Mouse (Mus musculus) common myeloid progenitor, adult 5-6 weeks (primary cell): ENCODE data around the gene Rap1gap2. TPM values are rescaled to one million over a fixed set of nuclear protein-coding genes. Genes with fewer than 3 reads are reported as not detected.
A peak's percentile ranks its signal among the peaks of the same experiment; 100 is the strongest.

Experiments used
- ATAC-seq: replicated peaks from 2 replicates; pipeline ENCODE4 v1.8.0; 2016; ENCODE audit warnings: low read depth, mild to moderate bottlenecking, moderate TSS enrichment, inconsistent platforms; ENCODE audit not compliant: poor library complexity, severe bottlenecking
- total RNA-seq: library from RNA; stranded (forward); fragments of 200-1000, 187-1606 nt; gene quantifications from 2 replicates; pipeline ENCODE4 v1.2.3, GENCODE M21; 2017

Rap1gap2 gene
- total RNA-seq, 1 experiment from 2014 or later = 2.0 TPM

DNA sequence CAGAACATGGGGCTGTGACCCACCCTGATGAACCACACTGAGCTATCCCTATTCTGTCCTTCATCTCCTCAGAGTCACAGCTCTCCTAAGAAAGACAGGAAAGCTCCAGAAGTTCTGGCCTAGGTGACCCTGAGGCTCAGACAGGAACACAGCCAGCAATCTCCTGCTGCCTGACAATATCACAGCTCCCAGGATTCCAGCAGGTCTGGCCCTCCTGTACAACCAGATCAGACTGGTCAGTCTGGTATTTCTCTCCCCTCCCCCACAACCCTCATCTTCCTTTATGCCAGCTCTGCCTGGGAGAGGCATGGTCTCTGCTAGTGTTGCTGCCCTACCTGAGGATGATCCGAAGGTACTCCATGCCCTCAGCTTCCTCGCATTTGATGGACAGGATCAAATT, 175.3 kb downstream of the Rap1gap2 start:
- ATAC-seq = no peak

DNA sequence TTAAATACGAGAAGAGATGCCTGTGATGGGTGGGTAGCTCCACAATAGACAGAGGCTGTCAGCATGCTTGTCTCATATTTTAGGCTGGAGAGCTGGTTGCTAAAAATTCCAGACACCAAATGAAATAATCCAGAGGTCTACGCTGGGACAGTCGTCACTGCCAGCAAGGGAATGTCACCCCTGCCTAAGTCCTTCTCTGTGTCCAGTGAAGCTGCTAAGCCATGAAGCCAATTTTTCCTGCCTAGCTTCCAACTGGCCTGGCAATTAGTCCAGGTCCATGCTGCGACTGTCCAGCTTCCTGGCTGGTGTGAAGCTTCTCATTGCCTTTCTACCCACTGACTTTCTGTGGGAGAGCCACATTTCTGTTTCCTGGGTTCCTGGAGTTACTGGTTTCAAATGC, 177.7 kb downstream of the Rap1gap2 start:
- ATAC-seq = no peak

DNA sequence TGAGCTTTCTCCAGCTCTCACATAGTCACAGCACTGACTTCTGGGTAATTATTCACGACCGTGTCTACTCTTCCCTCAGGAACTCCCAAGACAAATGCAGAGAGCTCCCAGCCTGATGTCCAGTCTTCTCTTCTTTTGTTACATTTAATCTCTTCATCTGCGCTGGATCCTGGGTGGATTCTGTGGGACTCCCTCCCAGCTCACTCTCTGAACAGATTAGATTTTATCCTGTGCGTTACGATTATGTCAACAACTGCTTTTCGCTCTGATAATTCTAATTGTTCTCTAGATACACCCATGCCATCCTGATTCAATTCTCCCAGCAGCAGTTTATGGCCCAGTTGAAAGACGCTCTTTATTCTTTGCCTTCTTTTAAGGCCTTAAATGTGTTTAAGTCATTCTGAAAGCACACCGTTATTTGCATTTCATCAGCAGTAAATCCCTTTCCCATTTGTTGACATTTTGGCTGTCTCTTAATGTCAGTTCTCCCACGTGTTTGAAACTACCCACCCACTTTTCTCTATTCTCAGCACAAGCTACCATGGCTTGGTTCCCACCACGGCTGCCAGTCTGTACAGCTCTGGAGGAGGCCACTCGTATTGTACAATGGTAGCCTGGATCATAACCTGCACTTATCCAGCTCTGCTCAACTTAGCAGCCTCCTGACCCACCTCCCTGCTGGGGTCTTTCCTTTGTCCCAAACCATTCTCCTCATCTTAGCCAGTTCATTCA, 180.8 kb downstream of the Rap1gap2 start:
- no peak for ATAC-seq

GRCm38 (mm10) chr11:74426306-74426705, 184.4 kb downstream of the Rap1gap2 start:
- no peak for ATAC-seq

DNA sequence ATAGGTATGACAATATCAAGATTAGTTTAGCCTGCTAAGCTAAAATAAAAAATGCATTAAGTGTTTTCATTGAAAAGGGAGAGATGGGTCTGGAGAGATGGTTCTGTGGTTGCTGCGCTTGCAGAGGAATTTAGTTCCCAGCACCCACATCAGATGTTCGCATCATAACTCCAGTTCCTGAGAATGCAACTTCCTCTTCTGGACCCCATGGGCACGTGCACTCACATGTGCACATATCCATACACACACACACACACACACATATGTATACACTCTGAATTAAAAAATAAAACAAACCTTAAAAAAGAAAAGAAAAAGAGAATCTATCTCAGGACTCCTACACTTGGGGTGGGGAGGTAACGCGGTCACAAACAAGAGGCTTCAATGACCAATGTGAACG, 188.7 kb downstream of the Rap1gap2 start:
- ATAC-seq = no peak

DNA sequence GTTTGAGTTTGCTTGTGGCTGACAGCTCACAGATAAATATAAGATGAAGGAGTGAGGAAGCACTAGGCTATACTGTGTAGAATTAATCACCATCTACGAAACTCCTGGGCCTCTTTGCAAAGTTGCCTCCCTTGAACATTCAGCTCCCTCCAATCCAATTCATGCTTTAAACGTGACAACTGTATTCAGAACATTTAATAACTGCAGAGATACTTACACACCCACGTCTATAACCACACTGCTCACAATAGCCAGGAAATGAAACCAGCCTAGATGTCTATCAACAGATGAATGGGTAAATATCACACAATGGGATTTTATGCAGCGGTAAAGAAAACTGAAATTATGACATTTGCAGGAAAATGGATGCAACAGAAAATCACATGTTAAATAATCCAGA, 189.6 kb downstream of the Rap1gap2 start:
- no peak for ATAC-seq

DNA sequence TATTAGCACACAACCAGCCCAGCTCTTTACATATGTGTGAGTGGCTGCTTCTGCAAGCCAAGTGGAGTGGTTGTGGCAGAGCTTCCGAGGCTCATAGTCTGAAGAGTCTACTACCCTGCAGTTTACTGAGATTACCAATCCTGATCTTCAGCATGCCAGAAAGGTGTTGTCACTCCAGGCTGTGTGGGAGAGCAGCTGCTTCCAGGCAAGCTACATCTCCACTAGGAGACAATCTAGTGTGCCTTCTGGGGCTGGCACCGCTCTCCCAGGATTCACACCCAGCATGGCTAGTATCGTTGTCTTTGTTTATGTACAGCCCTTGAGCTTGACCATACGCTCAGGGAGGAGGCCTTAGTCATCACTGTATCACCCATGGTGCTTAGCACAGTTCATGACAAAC, 191.1 kb downstream of the Rap1gap2 start:
- ATAC-seq = no peak

- no peak for ATAC-seq
Observed at GRCm38 (mm10) chr11:74415736-74416135, 195.0 kb downstream of the Rap1gap2 start.

- no peak for ATAC-seq
Observed at GRCm38 (mm10) chr11:74414112-74414511, 196.6 kb downstream of the Rap1gap2 start.

DNA sequence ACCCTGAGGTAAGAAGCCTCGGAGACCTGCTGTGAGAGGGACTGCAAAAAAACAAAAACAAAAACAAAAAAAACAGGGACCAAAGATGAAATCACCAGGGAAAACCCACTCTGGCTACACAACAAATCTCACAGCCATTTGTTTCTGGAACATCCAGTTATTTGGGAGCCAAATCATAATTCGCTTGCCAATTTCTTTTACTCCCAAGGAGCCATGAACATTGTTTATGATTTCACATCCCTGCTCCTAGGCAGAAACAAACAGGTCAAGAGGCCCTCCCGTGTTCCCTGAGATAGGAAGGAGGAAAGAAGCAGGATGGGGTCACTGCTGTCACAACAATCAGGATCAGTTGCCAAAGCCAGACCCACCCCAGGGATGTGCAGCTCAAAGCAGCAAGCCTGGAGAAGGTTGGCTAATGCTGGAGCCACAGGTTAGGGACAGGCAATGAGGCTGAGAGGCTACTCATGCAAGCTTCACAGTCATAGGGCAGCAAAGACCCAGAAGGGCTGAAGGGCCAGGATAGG, 197.2 kb downstream of the Rap1gap2 start:
- ATAC-seq = no peak

DNA sequence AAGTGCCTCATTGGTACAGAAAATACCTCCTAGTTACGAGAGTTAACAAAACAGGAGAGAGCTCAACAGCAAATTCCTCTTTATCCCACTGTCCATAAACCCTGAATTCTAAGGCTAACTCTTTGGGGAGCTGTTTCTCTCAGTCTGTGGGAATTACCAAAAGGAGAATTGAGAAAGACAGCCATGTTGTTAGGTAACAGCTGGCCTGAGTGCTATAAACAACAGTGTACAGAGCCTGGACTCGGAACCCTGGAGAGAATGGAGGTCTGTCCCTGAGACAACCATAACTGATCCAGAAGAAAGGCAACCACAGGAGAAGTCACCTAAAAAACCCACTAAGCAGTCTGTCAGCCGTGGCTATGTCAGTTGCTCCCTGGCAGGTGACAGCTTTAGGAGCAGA, 198.3 kb downstream of the Rap1gap2 start:
- ATAC-seq = no peak

GRCm38 (mm10) chr11:74411943-74412342, 198.8 kb downstream of the Rap1gap2 start:
- ATAC-seq = no peak

- no peak for ATAC-seq
Observed at GRCm38 (mm10) chr11:74409757-74410174, 200.9 kb downstream of the Rap1gap2 start.

GRCm38 (mm10) chr11:74409447-74409754, 201.3 kb downstream of the Rap1gap2 start:
- no peak for ATAC-seq

DNA sequence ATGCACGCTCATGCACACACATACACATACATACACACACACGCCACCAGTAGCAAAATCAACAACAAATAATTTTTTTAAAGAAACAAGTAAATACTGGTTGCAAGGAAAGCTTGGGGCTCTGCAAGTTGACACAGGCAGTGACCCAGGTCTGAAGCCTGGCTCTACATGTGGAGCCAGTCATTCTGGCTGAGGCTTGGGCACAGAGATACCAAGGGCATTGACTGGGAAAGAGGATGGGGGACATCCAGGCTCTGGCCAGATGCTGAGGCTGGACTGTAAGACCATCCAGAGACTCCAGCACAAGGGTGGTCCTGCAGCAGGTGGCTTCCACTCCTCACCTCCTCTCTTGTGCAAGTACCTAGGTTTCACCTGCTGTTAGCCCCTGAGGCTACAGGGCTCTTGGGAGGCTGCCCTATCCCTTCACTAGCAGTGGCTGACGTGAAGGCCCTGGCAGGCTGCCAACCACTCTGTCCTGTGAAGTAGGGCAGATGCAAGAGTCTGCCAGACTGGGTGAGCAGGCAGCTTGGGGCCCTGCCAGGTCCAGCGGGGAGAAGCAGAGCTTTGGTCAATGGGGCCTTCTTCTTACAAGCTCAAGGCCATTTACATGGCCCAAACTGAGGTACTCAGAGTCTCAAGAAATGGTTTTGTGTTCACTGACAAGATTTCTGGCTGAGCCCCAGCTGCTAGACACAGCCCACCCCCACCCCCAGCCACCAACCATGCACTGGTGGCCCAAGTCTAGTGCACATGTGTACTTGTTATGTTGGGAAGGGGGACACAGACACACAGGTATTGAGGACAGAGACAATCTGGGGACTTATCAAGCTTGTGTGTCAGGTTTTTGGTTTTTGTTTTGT, 201.9 kb downstream of the Rap1gap2 start:
- ATAC-seq = no peak

- no peak for ATAC-seq
Observed at GRCm38 (mm10) chr11:74405201-74405600, 205.5 kb downstream of the Rap1gap2 start.

- ATAC-seq = no peak
Observed at GRCm38 (mm10) chr11:74404216-74404615, 206.5 kb downstream of the Rap1gap2 start.

DNA sequence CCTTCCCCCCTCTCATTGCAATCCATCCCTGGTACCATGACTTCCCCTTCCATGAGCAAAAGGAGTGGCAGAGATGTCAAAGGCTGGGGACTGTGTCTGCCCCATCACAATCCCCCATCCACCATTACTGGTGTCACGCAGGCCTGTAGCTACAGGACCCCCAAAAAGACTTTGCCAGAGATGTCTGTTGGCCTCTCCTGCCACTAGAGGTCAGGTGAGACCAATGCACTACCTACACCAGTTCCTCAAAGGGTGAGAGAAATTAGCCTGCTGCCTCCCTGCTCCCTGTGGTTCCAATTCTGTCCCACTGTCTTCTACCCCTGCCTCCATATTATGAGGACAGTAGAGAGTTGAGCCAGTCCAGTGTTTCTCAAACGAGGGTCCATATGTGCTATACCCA, 208.6 kb downstream of the Rap1gap2 start:
- ATAC-seq = peak; percentile 66

- no peak for ATAC-seq
Observed at GRCm38 (mm10) chr11:74395583-74395982, 215.1 kb downstream of the Rap1gap2 start.

- ATAC-seq = no peak
Observed at GRCm38 (mm10) chr11:74393489-74393888, 217.2 kb downstream of the Rap1gap2 start.

GRCm38 (mm10) chr11:74392903-74393302, 217.8 kb downstream of the Rap1gap2 start:
- ATAC-seq = no peak
